Mouse (Mus musculus) cerebellum, adult 2 months (tissue): ENCODE measurements at regions not wholly inside any gene's neighbourhood (a gene's known extent, or its start where the extent isn't known, plus 50 kb on each side); places are given as distances from the start of the nearest gene placed in this dataset.

ENCODE experiments used
- CTCF ChIP-seq: fragments of 200-500 bp; IDR thresholded peaks from 2 replicates; pipeline ENCODE4 v1.5.1; 2011; ENCODE audit warnings: low read depth, mild to moderate bottlenecking, control low read depth, low read length, moderate library complexity, borderline replicate concordance; ENCODE audit not compliant: insufficient read depth
- POLR2A ChIP-seq: fragments of 200-500 bp; IDR thresholded peaks from 2 replicates; pipeline ENCODE4 v1.6.1; 2011; ENCODE audit warnings: low read length, control low read depth, borderline replicate concordance; ENCODE audit not compliant: insufficient read depth

GRCm38 (mm10) chr16:55356097-55356496 is 58.3 kb upstream of the Zpld1 start:
- no peak for TF ChIP-seq CTCF
- no peak for TF ChIP-seq POLR2A
